Comparison of ENCODE assay signal across 16 mouse cellular contexts in genomic region chr2:136107597-136107996, GRCm38 (mm10). TPM values are rescaled to one million over a fixed set of nuclear protein-coding genes. Genes with fewer than 3 reads are reported as not detected.
DNase-seq lines count a peak whose midpoint lies in the region; ATAC-seq lines count a peak whose summit lies in the region.
"Had no signal": no experiment of that assay in that cellular context is flagged by ENCODE, and none has a peak within 500 bp of the region (broad histone marks: within the 10 kb centered on the region; RNA-seq: fewer than 3 reads in every experiment).

No protein-coding gene starts in this region.

- no peaks in the 10 kb centered on the region for H3K9me3 ChIP-seq in hindbrain, embryonic 11.5 days (ENCODE audit: control insufficient read depth, low read length)
- H3K9me3 ChIP-seq in midbrain, embryonic 15.5 days, result no peaks in the 10 kb centered on the region
- no peaks in the 10 kb centered on the region for H3K9me3 ChIP-seq in heart, embryonic 11.5 days (replicated peaks; ENCODE audit: control insufficient read depth, low read length)
- H3K9me3 ChIP-seq: intestine, embryonic 15.5 days; limb, embryonic 12.5 days; stomach, embryonic 15.5 days had no signal

- peak overlapping the region; percentile 89 for H3K27ac ChIP-seq in hindbrain, embryonic 11.5 days (ENCODE audit: low read depth, low read length)
- H3K27ac ChIP-seq in midbrain, embryonic 15.5 days, result peak overlapping the region; percentile 88
- no peak overlapping the region for H3K27ac ChIP-seq in heart, embryonic 11.5 days (ENCODE audit: low read depth, low read length)
- H3K27ac ChIP-seq: gastrocnemius, adult 2 months; intestine, embryonic 15.5 days; limb, embryonic 12.5 days; stomach, embryonic 15.5 days had no signal

- no peak overlapping the region for H3K4me3 ChIP-seq in hindbrain, embryonic 11.5 days (ENCODE audit: low read depth, low read length)
- no peak overlapping the region for H3K4me3 ChIP-seq in midbrain, embryonic 15.5 days
- H3K4me3 ChIP-seq in heart, embryonic 11.5 days (ENCODE audit: low read depth, low read length), result no peak overlapping the region
- H3K4me3 ChIP-seq: gastrocnemius, adult 2 months; intestine, embryonic 15.5 days; limb, embryonic 12.5 days; stomach, embryonic 15.5 days had no signal

- peak; percentile 61 for ATAC-seq in hindbrain, embryonic 11.5 days (ENCODE audit: low FRiP score)
- ATAC-seq in midbrain, embryonic 15.5 days (replicated peaks), result peak; percentile 51
- no peak for ATAC-seq in heart, embryonic 11.5 days (replicated peaks; ENCODE audit: insufficient number of reproducible peaks, low FRiP score, low TSS enrichment)

- H3K4me1 ChIP-seq in hindbrain, embryonic 11.5 days (replicated peaks; ENCODE audit: control insufficient read depth, insufficient read depth, low read length), result peaks cover 5% of the 10 kb centered on the region; the same call in 1 of the 2 replicates
- H3K4me1 ChIP-seq in midbrain, embryonic 15.5 days, result peaks cover 32% of the 10 kb centered on the region
- H3K4me1 ChIP-seq in heart, embryonic 11.5 days (ENCODE audit: control insufficient read depth, insufficient read depth, low read length), result no peaks in the 10 kb centered on the region
- H3K4me1 ChIP-seq: intestine, embryonic 15.5 days; stomach, embryonic 15.5 days had no signal

- no peak overlapping the region for H3K4me2 ChIP-seq in hindbrain, embryonic 11.5 days (replicated peaks; ENCODE audit: low read depth, low read length)
- H3K4me2 ChIP-seq in midbrain, embryonic 15.5 days, result peak overlapping the region; percentile 8; the same call in 1 of the 2 replicates
- no peak overlapping the region for H3K4me2 ChIP-seq in heart, embryonic 11.5 days
- H3K4me2 ChIP-seq: intestine, embryonic 15.5 days; limb, embryonic 12.5 days; lung, embryonic 14.5 days; stomach, embryonic 15.5 days had no signal

- H3K36me3 ChIP-seq in hindbrain, embryonic 11.5 days (ENCODE audit: control insufficient read depth, insufficient read depth, low read length), result no peaks in the 10 kb centered on the region
- H3K36me3 ChIP-seq in midbrain, embryonic 15.5 days (replicated peaks), result no peaks in the 10 kb centered on the region
- H3K36me3 ChIP-seq in heart, embryonic 11.5 days (ENCODE audit: control insufficient read depth, insufficient read depth, low read length), result no peaks in the 10 kb centered on the region
- H3K36me3 ChIP-seq: intestine, embryonic 15.5 days; limb, embryonic 12.5 days; stomach, embryonic 15.5 days had no signal

- H3K9ac ChIP-seq in hindbrain, embryonic 11.5 days (ENCODE audit: low read depth, low read length), result no peak overlapping the region
- H3K9ac ChIP-seq in midbrain, embryonic 15.5 days, result no peak overlapping the region
- H3K9ac ChIP-seq in heart, embryonic 11.5 days (ENCODE audit: low read depth, low read length), result no peak overlapping the region
- H3K9ac ChIP-seq: intestine, embryonic 15.5 days; limb, embryonic 12.5 days; lung, embryonic 14.5 days; stomach, embryonic 15.5 days had no signal

- DNase-seq in ES-CJ7 (ENCODE audit: low read depth, low spot score), result peak; percentile 47
- peak; percentile 58 for DNase-seq in embryo, embryonic 10.5 days (ENCODE audit: low spot score)
- DNase-seq in hindbrain, embryonic 11.5 days (ENCODE audit: low spot score), result peak; percentile 48
- DNase-seq in right cerebral cortex, postnatal 36 days (ENCODE audit: low spot score in 2 of 2), result no peak
- no peak for DNase-seq in layer of hippocampus, adult 9-10 months (ENCODE audit: low spot score)
- DNase-seq in layer of hippocampus, postnatal 36 days, result no peak
- DNase-seq: adrenal gland, postnatal 14 days; gastrocnemius, adult 2 months; lung, embryonic 14.5 days had no signal

- H3K27me3 ChIP-seq in hindbrain, embryonic 11.5 days (ENCODE audit: control insufficient read depth, insufficient read depth, low read length), result no peaks in the 10 kb centered on the region
- no peaks in the 10 kb centered on the region for H3K27me3 ChIP-seq in midbrain, embryonic 15.5 days (replicated peaks)
- H3K27me3 ChIP-seq in heart, embryonic 11.5 days (ENCODE audit: control insufficient read depth, insufficient read depth, low read length), result no peaks in the 10 kb centered on the region
- H3K27me3 ChIP-seq: intestine, embryonic 15.5 days; limb, embryonic 12.5 days; stomach, embryonic 15.5 days had no signal

RNA-seq across cellular contexts. Expression of gene Lamp5, which starts 55.6 kb away (rescaled TPM):
- 73.1 and 88.1 TPM in 2 replicates for polyA plus RNA-seq in hindbrain, embryonic 11.5 days (2014; fragmentation: Nextera tagmentation; extraction: Ambion mirVana)
- 7.1 TPM in 2 replicates for polyA plus RNA-seq in midbrain, embryonic 15.5 days (2015; fragmentation: Nextera tagmentation; extraction: Ambion mirVana)
- polyA plus RNA-seq in heart, embryonic 11.5 days (2014; fragmentation: Nextera tagmentation; extraction: Ambion mirVana), result 0.30 and 0.70 TPM in 2 replicates
- total RNA-seq in layer of hippocampus, postnatal 36 days (2021), result 10 to 100 TPM; 51.6 to 51.8 TPM
- total RNA-seq: adrenal gland, postnatal 14 days; gastrocnemius, adult 2 months had no signal
- polyA plus RNA-seq: C2C12; heart, embryonic 14.5 days; intestine, embryonic 15.5 days had no signal

Comparison
In these comparisons a context has a peak if more than half of its experiments do, and no peak if none do; other contexts are left out.
1. DNase-seq: peak in ES-CJ7 (single experiment), embryo, embryonic 10.5 days (single experiment) and hindbrain, embryonic 11.5 days (single experiment); none in right cerebral cortex, postnatal 36 days (0 of 2), layer of hippocampus, adult 9-10 months (single experiment) and layer of hippocampus, postnatal 36 days (0 of 2).